Comparison of ENCODE assay signal across 1 mouse cellular context in genomic region chr10:127121066-127121477, GRCm38 (mm10).
TF ChIP-seq lines count a peak whose summit lies in the region.

Gene Os9, minus strand, starts transcription at chr10:127121131.

TF ChIP-seq in MEL, 35 proteins besides CTCF, POLR2A, EP300 and RAD21 (continued from another document):
- TF ChIP-seq MYC (IDR thresholded peaks at IDR 0.05; ENCODE audit: low read depth, low read length) (no peak), POLR2AphosphoS5 (IDR thresholded peaks at IDR 0.05; ENCODE audit: borderline replicate concordance, low read depth, low read length) (no peak), ELF1 (IDR thresholded peaks at IDR 0.05; ENCODE audit: low read depth, low read length) (peak; percentile 100), JUND (IDR thresholded peaks at IDR 0.05; ENCODE audit: low read depth, low read length) (no peak), POLR2AphosphoS2 (IDR thresholded peaks at IDR 0.05; ENCODE audit: low read length) (peak; percentile 39; the same call in 1 of the 2 replicates)
TF ChIP-seq in MEL: peak in this region for 13.
